Mouse (Mus musculus) heart, embryonic 15.5 days (tissue): ENCODE data around the gene Iqcf6. TPM values are rescaled to one million over a fixed set of nuclear protein-coding genes. Genes with fewer than 3 reads are reported as not detected.
A peak's percentile ranks its signal among the peaks of the same experiment; 100 is the strongest.
"Not testable (repeated sequence)": the region's sequence is repeated elsewhere in the genome, so short reads cannot be mapped to it uniquely, and the experiment has no call there.

Source experiments
- ATAC-seq: fragments of 200-750 bp; cut with Nextera tagmentation; replicated peaks from 2 replicates; pipeline ENCODE4 v1.8.0; 2017; ENCODE audit warnings: low read depth, moderate TSS enrichment; ENCODE audit not compliant: insufficient number of reproducible peaks, insufficient read depth, low FRiP score
- H3K27ac ChIP-seq: fragments of 300-500 bp; sonication (generic); 2 replicates; pipeline ENCODE4 v1.5.1; 2015; ENCODE audit warnings: mild to moderate bottlenecking, inconsistent platforms
- H3K27me3 ChIP-seq: fragments of 300-500 bp; sonication (generic); 2 replicates; pipeline ENCODE4 v1.6.1; 2015; ENCODE audit warnings: inconsistent platforms
- H3K36me3 ChIP-seq: fragments of 300-500 bp; sonication (generic); 2 replicates; pipeline ENCODE4 v1.6.1; 2015; ENCODE audit warnings: mild to moderate bottlenecking, inconsistent platforms
- H3K4me1 ChIP-seq: fragments of 300-500 bp; sonication (generic); replicated peaks from 2 replicates; pipeline ENCODE4 v1.6.1; 2015; ENCODE audit warnings: inconsistent platforms
- H3K4me2 ChIP-seq: fragments of 300-500 bp; sonication (generic); 2 replicates; pipeline ENCODE4 v1.6.1; 2015; ENCODE audit warnings: inconsistent platforms, mild to moderate bottlenecking, moderate library complexity
- H3K4me3 ChIP-seq: fragments of 300-500 bp; sonication (generic); 2 replicates; pipeline ENCODE4 v1.5.1; 2015; ENCODE audit warnings: mild to moderate bottlenecking, inconsistent platforms
- H3K9ac ChIP-seq: fragments of 300-500 bp; sonication (generic); 2 replicates; pipeline ENCODE4 v1.6.1; 2015; ENCODE audit warnings: mild to moderate bottlenecking, inconsistent platforms
- H3K9me3 ChIP-seq: fragments of 300-500 bp; sonication (generic); replicated peaks from 2 replicates; pipeline ENCODE4 v1.6.1; 2016; ENCODE audit warnings: inconsistent platforms
- WGBS: fragments of 180-500 bp; shearing (Covaris S2); methylation state at CpG from one replicate; pipeline ENCODE4 v1.1.7; 2015; ENCODE audit warnings: mixed read lengths; 5-methylcytosine and 5-hydroxymethylcytosine counted together
- polyA plus RNA-seq: library from polyadenylated mRNA; unstranded; fragments of >200 nt; fragmentation: Nextera tagmentation; extraction: Ambion mirVana; gene quantifications from 2 replicates; pipeline ENCODE4 v1.2.1, GENCODE M21; 2015

The Iqcf6 gene
- not detected in 2 replicates for polyA plus RNA-seq

DNA sequence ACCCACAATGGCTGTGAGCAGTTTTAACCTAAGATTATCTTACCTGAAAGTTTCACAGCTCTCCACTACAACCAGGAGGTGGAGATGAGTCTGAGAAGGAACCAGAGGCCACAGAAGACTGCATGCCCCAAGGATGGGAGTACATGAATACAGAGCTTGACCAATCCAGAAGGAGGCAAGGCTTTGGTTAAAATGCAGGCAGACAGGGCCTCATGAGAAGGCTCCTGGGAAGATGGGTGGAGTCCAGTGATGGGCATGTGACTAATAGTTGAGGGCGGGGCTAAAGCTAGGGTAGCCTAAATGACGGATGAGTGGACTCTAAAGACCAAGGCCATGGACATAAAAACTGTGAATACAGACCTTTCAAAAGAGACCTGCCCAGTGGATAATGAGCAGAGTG, at the start of gene Iqcf6:
Iqcf6 (plus strand) TSS at position 301 of the 400 bp plus-strand sequence.
- H3K9ac ChIP-seq, result no peak within 1 kb of the TSS
- H3K36me3 ChIP-seq, result no peaks in the 10 kb centered on the region
- WGBS, result 76% methylated on average over 2 of the region's 2 CpGs
- H3K9me3 ChIP-seq, result no peaks in the 10 kb centered on the region
- ATAC-seq, result no peak
- H3K4me1 ChIP-seq, result no peaks in the 10 kb centered on the region
- H3K4me2 ChIP-seq, result no peak within 1 kb of the TSS
- no peak within 1 kb of the TSS for H3K27ac ChIP-seq
- H3K4me3 ChIP-seq, result no peak within 1 kb of the TSS
- H3K27me3 ChIP-seq, result no peaks in the 10 kb centered on the region

DNA sequence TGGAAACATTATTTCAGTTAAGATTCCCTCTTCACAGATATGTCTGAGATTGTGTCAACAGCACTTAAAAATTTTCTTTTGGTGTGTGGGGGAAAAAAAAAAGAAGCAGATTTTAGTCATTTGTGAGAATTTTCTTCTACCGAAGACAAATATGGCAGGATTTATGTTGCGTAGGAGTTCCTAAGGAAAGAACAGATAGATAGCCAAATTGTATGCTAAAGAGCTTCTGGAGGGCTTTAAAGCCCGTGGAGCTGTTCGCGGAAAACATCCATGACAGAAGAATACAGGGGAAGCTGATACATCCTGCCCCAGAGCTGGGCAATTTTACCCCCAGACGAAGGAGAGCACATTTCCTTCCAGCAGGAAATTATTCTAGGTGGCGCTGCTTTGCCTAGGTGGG, 46.4 kb upstream of the Iqcf6 start:
- ATAC-seq, result no peak
- Histone ChIP-seq H3K4me3 (no peak overlapping the region), H3K9ac (no peak overlapping the region), H3K27me3 (no peaks in the 10 kb centered on the region), H3K36me3 (no peaks in the 10 kb centered on the region), H3K9me3 (no peaks in the 10 kb centered on the region), H3K4me2 (no peak overlapping the region), H3K4me1 (no peaks in the 10 kb centered on the region), H3K27ac (no peak overlapping the region)
- WGBS, result 77% methylated on average over 7 of the region's 7 CpGs

- no peak for ATAC-seq
- Histone ChIP-seq H3K4me3 (no peak overlapping the region), H3K27ac (no peak overlapping the region), H3K4me1 (no peaks in the 10 kb centered on the region), H3K36me3 (no peaks in the 10 kb centered on the region), H3K27me3 (no peaks in the 10 kb centered on the region), H3K4me2 (no peak overlapping the region), H3K9me3 (no peaks in the 10 kb centered on the region), H3K9ac (no peak overlapping the region)
- WGBS, result 50% methylated on average over 1 of the region's 1 CpGs
Measured at GRCm38 (mm10) chr9:106582552-106582951, 43.8 kb upstream of the Iqcf6 start.

- H3K36me3 ChIP-seq, result no peaks in the 10 kb centered on the region
- peaks cover 5% of the 10 kb centered on the region for H3K4me1 ChIP-seq
- no peak for ATAC-seq
- H3K9me3 ChIP-seq, result no peaks in the 10 kb centered on the region
- H3K9ac ChIP-seq, result no peak overlapping the region
- no peaks in the 10 kb centered on the region for H3K27me3 ChIP-seq
- no peak overlapping the region for H3K4me3 ChIP-seq
- no peak overlapping the region for H3K27ac ChIP-seq
- H3K4me2 ChIP-seq, result no peak overlapping the region
- 82% methylated on average over 5 of the region's 5 CpGs for WGBS
Measured at GRCm38 (mm10) chr9:106592158-106592557, 34.2 kb upstream of the Iqcf6 start.

GRCm38 (mm10) chr9:106595402-106595801, 31.0 kb upstream of the Iqcf6 start:
- ATAC-seq, result 0 out of 2 replicates have a peak, but pooled peaks have one; percentile 43
- H3K27me3 ChIP-seq, H3K9me3 ChIP-seq, H3K36me3 ChIP-seq, H3K27ac ChIP-seq, H3K4me3 ChIP-seq, H3K9ac ChIP-seq, H3K4me2 ChIP-seq, H3K4me1 ChIP-seq: not testable (repeated sequence)
- 7% methylated on average over 4 of the region's 4 CpGs for WGBS

DNA sequence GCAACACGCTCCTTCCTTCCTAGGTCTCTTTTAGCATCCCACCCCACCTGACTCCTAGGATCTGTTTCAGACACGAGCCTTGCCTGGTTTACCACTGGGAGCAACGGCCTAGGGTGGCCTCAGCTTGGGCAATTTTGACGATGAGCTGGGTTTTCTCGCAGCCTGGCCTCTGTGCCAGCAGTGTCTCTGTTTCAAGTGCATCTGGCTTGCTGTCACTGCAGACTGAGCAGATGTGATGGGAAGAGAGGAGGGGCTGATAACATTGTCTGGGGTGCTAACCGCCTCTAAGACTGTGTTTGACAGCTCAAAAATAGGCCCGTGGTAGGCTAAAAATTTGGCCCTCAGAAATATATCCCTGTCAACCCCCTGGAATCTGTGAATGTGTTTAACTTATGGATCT, 30.5 kb upstream of the Iqcf6 start:
- Histone ChIP-seq H3K9me3 (no peaks in the 10 kb centered on the region), H3K36me3 (no peaks in the 10 kb centered on the region), H3K4me3 (no peak overlapping the region), H3K27ac (no peak overlapping the region), H3K9ac (no peak overlapping the region), H3K27me3 (no peaks in the 10 kb centered on the region), H3K4me1 (peaks cover 5% of the 10 kb centered on the region), H3K4me2 (no peak overlapping the region)
- 36% methylated on average over 7 of the region's 7 CpGs for WGBS
- no peak for ATAC-seq

DNA sequence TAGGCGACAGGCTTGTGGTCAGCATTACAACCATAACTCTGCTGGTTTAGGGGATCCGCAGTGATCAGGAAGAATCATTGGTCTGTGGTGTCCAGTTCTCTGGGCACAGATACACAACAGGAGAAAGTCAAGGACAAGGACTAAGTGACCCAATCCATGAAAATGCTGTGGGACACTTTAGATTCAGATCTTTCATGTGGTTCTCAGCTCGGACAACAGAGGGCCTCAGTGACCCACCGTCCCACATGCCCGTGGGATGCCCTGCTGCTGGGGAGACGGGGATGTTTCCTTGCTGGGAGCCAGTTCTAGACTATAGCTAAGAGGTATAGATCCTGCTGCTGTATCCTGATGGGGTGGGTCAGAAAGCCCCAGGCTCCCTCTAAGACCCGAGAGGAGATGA, 27.9 kb upstream of the Iqcf6 start:
- Histone ChIP-seq H3K4me2 (no peak overlapping the region), H3K27me3 (no peaks in the 10 kb centered on the region), H3K4me1 (peaks cover 5% of the 10 kb centered on the region), H3K27ac (no peak overlapping the region), H3K4me3 (no peak overlapping the region), H3K36me3 (no peaks in the 10 kb centered on the region), H3K9ac (no peak overlapping the region), H3K9me3 (no peaks in the 10 kb centered on the region)
- WGBS, result 32% methylated on average over 7 of the region's 7 CpGs
- no peak for ATAC-seq

DNA sequence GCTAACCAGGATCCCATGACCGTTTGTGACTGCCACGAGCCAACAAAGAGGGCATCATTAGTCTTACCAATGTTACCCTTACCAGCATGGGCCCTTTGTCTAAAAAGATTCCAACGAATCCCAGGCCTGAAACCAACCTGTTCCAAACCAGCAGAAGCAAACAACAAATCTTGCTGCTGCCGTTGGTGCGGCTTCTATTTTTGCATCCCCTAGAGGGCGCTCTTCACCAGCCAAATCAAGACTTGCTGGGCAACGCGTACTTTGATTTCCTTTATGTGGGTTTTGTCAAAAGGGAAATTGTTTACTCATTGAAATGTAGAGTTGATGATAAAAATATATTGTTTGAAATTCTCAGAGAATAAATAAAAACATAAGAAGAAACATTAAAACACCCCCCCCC, 25.8 kb upstream of the Iqcf6 start:
- Histone ChIP-seq H3K36me3 (no peaks in the 10 kb centered on the region), H3K9ac (no peak overlapping the region), H3K9me3 (no peaks in the 10 kb centered on the region), H3K4me2 (no peak overlapping the region), H3K27me3 (no peaks in the 10 kb centered on the region), H3K4me3 (no peak overlapping the region), H3K4me1 (peaks cover 5% of the 10 kb centered on the region), H3K27ac (no peak overlapping the region)
- no peak for ATAC-seq
- 26% methylated on average over 8 of the region's 8 CpGs for WGBS

- no peaks in the 10 kb centered on the region for H3K36me3 ChIP-seq
- no peak overlapping the region for H3K4me2 ChIP-seq
- no peak overlapping the region for H3K4me3 ChIP-seq
- no peaks in the 10 kb centered on the region for H3K4me1 ChIP-seq
- H3K27ac ChIP-seq, result no peak overlapping the region
- 79% methylated on average over 4 of the region's 4 CpGs for WGBS
- no peak for ATAC-seq
- H3K9me3 ChIP-seq, result no peaks in the 10 kb centered on the region
- no peak overlapping the region for H3K9ac ChIP-seq
- H3K27me3 ChIP-seq, result 0 out of 2 replicates have a peak, but pooled peaks cover 6% of the 10 kb centered on the region
Measured at GRCm38 (mm10) chr9:106610727-106611126, 15.7 kb upstream of the Iqcf6 start.

DNA sequence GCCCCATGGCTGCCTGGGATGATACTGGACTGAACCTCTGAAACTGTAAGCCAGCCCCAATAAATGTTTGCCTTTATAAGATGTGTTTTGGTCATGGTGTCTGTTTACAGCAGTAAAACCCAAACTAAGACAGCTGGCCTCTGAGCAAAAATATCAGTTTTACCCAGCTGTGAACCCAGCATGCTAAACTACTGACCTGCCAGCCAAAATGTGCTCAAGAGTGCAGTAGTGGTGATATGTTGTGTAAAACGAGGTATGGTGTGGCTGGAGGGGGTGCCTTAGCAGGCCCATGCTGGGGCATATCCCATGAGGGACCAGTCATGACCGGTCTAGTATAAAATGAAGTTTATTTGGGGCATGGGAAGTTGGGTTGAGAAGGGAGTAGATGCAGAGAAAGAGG, 12.4 kb upstream of the Iqcf6 start:
- 57% methylated on average over 2 of the region's 2 CpGs for WGBS
- H3K9ac ChIP-seq, result no peak overlapping the region
- H3K9me3 ChIP-seq, result no peaks in the 10 kb centered on the region
- H3K4me1 ChIP-seq, result no peaks in the 10 kb centered on the region
- no peak for ATAC-seq
- no peak overlapping the region for H3K27ac ChIP-seq
- no peak overlapping the region for H3K4me2 ChIP-seq
- 0 out of 2 replicates have a peak, but pooled peaks cover 6% of the 10 kb centered on the region for H3K27me3 ChIP-seq
- no peaks in the 10 kb centered on the region for H3K36me3 ChIP-seq
- no peak overlapping the region for H3K4me3 ChIP-seq

GRCm38 (mm10) chr9:106614616-106615015, 11.8 kb upstream of the Iqcf6 start:
- WGBS, result 41% methylated on average over 3 of the region's 3 CpGs
- Histone ChIP-seq H3K4me2 (no peak overlapping the region), H3K27me3 (0 out of 2 replicates have a peak, but pooled peaks cover 6% of the 10 kb centered on the region)

GRCm38 (mm10) chr9:106616306-106616705, 10.1 kb upstream of the Iqcf6 start:
- H3K4me2 ChIP-seq, result no peak overlapping the region
- H3K9me3 ChIP-seq, result no peaks in the 10 kb centered on the region
- no peak overlapping the region for H3K27ac ChIP-seq
- no peak for ATAC-seq
- H3K27me3 ChIP-seq, result 0 out of 2 replicates have a peak, but pooled peaks cover 6% of the 10 kb centered on the region
- WGBS, result 78% methylated on average over 9 of the region's 9 CpGs
- H3K36me3 ChIP-seq, result no peaks in the 10 kb centered on the region
- H3K4me3 ChIP-seq, result no peak overlapping the region
- no peaks in the 10 kb centered on the region for H3K4me1 ChIP-seq
- no peak overlapping the region for H3K9ac ChIP-seq

More at GRCm38 (mm10) chr9:106614616-106615015, 11.8 kb upstream of the Iqcf6 start:
- Histone ChIP-seq H3K36me3 (no peaks in the 10 kb centered on the region), H3K4me1 (no peaks in the 10 kb centered on the region), H3K27ac (no peak overlapping the region), H3K9ac (no peak overlapping the region), H3K4me3 (no peak overlapping the region), H3K9me3 (no peaks in the 10 kb centered on the region)
- ATAC-seq, result no peak
